Mouse (Mus musculus) urinary bladder, postnatal 10 days (tissue): ENCODE data around the gene Emc4.
A peak's percentile ranks its signal among the peaks of the same experiment; 100 is the strongest.

Experiments
- DNase-seq: peaks from one replicate; pipeline ENCODE4 v3.0.0; 2022; ENCODE audit warnings: low spot score

Gene Emc4

GRCm38 (mm10) chr2:112367726-112368673 is at the start of gene Emc4:
TSS of gene Emc4 (minus strand) at chr2:112368027.
- DNase-seq, result peak; percentile 76

- no peak for DNase-seq
These were observed 39.2 kb upstream of the Emc4 start for GRCm38 (mm10) chr2:112407030-112407429.

- DNase-seq, result no peak
These were observed 28.8 kb upstream of the Emc4 start for GRCm38 (mm10) chr2:112396649-112397048.

- DNase-seq, result no peak
These were observed 26.1 kb upstream of the Emc4 start for GRCm38 (mm10) chr2:112393958-112394357.

- DNase-seq, result no peak
These were observed 24.9 kb upstream of the Emc4 start for GRCm38 (mm10) chr2:112392689-112393088.

- DNase-seq, result no peak
These were observed 23.6 kb upstream of the Emc4 start for GRCm38 (mm10) chr2:112391346-112392000.

- no peak for DNase-seq
These were observed 23.0 kb upstream of the Emc4 start for GRCm38 (mm10) chr2:112390843-112391242.

GRCm38 (mm10) chr2:112381219-112381618 is 13.4 kb upstream of the Emc4 start:
- DNase-seq, result no peak

- DNase-seq, result no peak
These were observed 12.3 kb upstream of the Emc4 start for GRCm38 (mm10) chr2:112380131-112380530.

GRCm38 (mm10) chr2:112378973-112379898 is 11.4 kb upstream of the Emc4 start, which contains the start of gene Katnbl1:
TSS of gene Katnbl1 (plus strand) at chr2:112379211.
- peak; percentile 70 for DNase-seq

- DNase-seq, result no peak
These were observed 6.8 kb upstream of the Emc4 start for GRCm38 (mm10) chr2:112374610-112375009.

GRCm38 (mm10) chr2:112373141-112373540 is 5.3 kb upstream of the Emc4 start:
- no peak for DNase-seq

GRCm38 (mm10) chr2:112369941-112370340 is 2.1 kb upstream of the Emc4 start:
- no peak for DNase-seq

GRCm38 (mm10) chr2:112367222-112367621 is 605 bp downstream of the Emc4 start:
- DNase-seq, result no peak

GRCm38 (mm10) chr2:112360781-112361169 is 7.1 kb downstream of the Emc4 start:
- DNase-seq, result no peak

GRCm38 (mm10) chr2:112360012-112360780 is 7.6 kb downstream of the Emc4 start:
- no peak for DNase-seq

GRCm38 (mm10) chr2:112359611-112360010 is 8.2 kb downstream of the Emc4 start:
- DNase-seq, result no peak

- DNase-seq, result no peak
These were observed 14.0 kb downstream of the Emc4 start for GRCm38 (mm10) chr2:112353685-112354455.

GRCm38 (mm10) chr2:112348246-112348645 is 19.6 kb downstream of the Emc4 start:
- no peak for DNase-seq

GRCm38 (mm10) chr2:112341117-112341516 is 26.7 kb downstream of the Emc4 start:
- DNase-seq, result no peak
